Mouse (Mus musculus) G1E (cell line): ENCODE data around the gene Rab3il1. TPM values are rescaled to one million over a fixed set of nuclear protein-coding genes. Genes with fewer than 3 reads are reported as not detected.

ENCODE experiments used
- ATAC-seq: 2 replicates; pipeline ENCODE4 v1.8.0; 2016; ENCODE audit warnings: mild to moderate bottlenecking; ENCODE audit not compliant: insufficient number of reproducible peaks, poor library complexity, low FRiP score, severe bottlenecking; ENCODE audit errors: extremely low read depth
- DNase-seq: peaks from one replicate; pipeline ENCODE4 v3.0.0; 2012; ENCODE audit warnings: low spot score
- H3K27me3 ChIP-seq: 2 replicates; pipeline ENCODE4 v1.6.1; 2012; ENCODE audit warnings: mild to moderate bottlenecking, low read length, inconsistent platforms; ENCODE audit not compliant: insufficient read depth
- H3K36me3 ChIP-seq: replicated peaks from 2 replicates; pipeline ENCODE3; 2012; ENCODE audit warnings: mild to moderate bottlenecking, inconsistent platforms
- H3K4me1 ChIP-seq: 2 replicates; pipeline ENCODE4 v1.6.1; 2012; ENCODE audit warnings: low read depth, low read length, inconsistent platforms, mixed read lengths; ENCODE audit not compliant: insufficient read depth
- H3K4me3 ChIP-seq: 2 replicates; pipeline ENCODE4 v1.5.1; 2012; ENCODE audit warnings: low read depth, mild to moderate bottlenecking, inconsistent platforms, low read length, moderate library complexity, mixed read lengths
- H3K9me3 ChIP-seq: replicated peaks from 2 replicates; pipeline ENCODE4 v1.6.1; 2012; ENCODE audit warnings: inconsistent platforms
- CTCF ChIP-seq: IDR thresholded peaks from 2 replicates; pipeline ENCODE4 v1.5.1; 2012; ENCODE audit warnings: low read depth, low read length, inconsistent platforms, mixed read lengths
- GATA1 ChIP-seq: IDR thresholded peaks from 2 replicates; pipeline ENCODE4 v1.6.1; 2012; ENCODE audit warnings: borderline replicate concordance, low read length, inconsistent platforms, mixed read lengths
- GATA2 ChIP-seq: IDR thresholded peaks from 2 replicates; pipeline ENCODE4 v1.6.1; 2012; ENCODE audit warnings: low read depth, low read length, inconsistent platforms, borderline replicate concordance
- POLR2AphosphoS5 ChIP-seq: IDR thresholded peaks from 2 replicates; pipeline ENCODE4 v1.6.1; 2012; ENCODE audit warnings: low read depth, low read length, inconsistent platforms; ENCODE audit not compliant: insufficient replicate concordance
- TAL1 ChIP-seq: conservative IDR thresholded peaks from 2 replicates; pipeline ENCODE4 v1.6.1; 2012; ENCODE audit warnings: low read depth, low read length, inconsistent platforms, mixed read lengths
- polyA plus RNA-seq: library from polyadenylated mRNA; stranded (reverse); fragments of >175 nt; gene quantifications from 2 replicates; pipeline ENCODE4 v1.2.3, GENCODE M21; 2012
- total RNA-seq, 2 experiments: library from RNA; stranded (forward) in 1 of 2; stranded (reverse) in 1 of 2; fragments of 200-1000 nt in 1 of 2; fragments of >200 nt in 1 of 2; fragmentation: Nextera tagmentation in 1 of 2; gene quantifications; 2 replicates each; pipeline ENCODE4 v1.2.3; 2014 to 2017

Rab3il1 gene
- total and polyA plus RNA-seq, 3 experiments = 2.7 to 25.4 (median 4.2) TPM

GRCm38 (mm10) chr19:10057486-10058351 lies 56.2 kb downstream of the Rab3il1 start:
- peaks cover 88% of the 10 kb centered on the region for H3K4me1 ChIP-seq

GRCm38 (mm10) chr19:10058352-10058825 lies 56.9 kb downstream of the Rab3il1 start:
- ATAC-seq (no peak), DNase-seq (no peak)
- H3K36me3 ChIP-seq = peaks cover 96% of the 10 kb centered on the region
- H3K9me3 ChIP-seq = no peaks in the 10 kb centered on the region
- no peak for TF ChIP-seq GATA2
- no peak for TF ChIP-seq POLR2AphosphoS5
- TF ChIP-seq GATA1 = no peak
- TF ChIP-seq CTCF = no peak
- no peak for TF ChIP-seq TAL1
- peaks cover 91% of the 10 kb centered on the region for H3K4me1 ChIP-seq
- H3K27me3 ChIP-seq = no peaks in the 10 kb centered on the region
- no peak overlapping the region for H3K4me3 ChIP-seq

More at GRCm38 (mm10) chr19:10057486-10058351, 56.2 kb downstream of the Rab3il1 start:
- H3K9me3 ChIP-seq = no peaks in the 10 kb centered on the region
- no peak overlapping the region for H3K4me3 ChIP-seq
- no peak for ATAC-seq
- TF ChIP-seq CTCF (no peak), POLR2AphosphoS5 (no peak), GATA1 (no peak), GATA2 (no peak)
- DNase-seq = no peak
- H3K36me3 ChIP-seq = peaks cover 96% of the 10 kb centered on the region
- H3K27me3 ChIP-seq = no peaks in the 10 kb centered on the region

GRCm38 (mm10) chr19:10058876-10059427 lies 57.5 kb downstream of the Rab3il1 start:
- H3K4me1 ChIP-seq = peaks cover 91% of the 10 kb centered on the region
- H3K4me3 ChIP-seq = no peak overlapping the region
- H3K36me3 ChIP-seq = peaks cover 96% of the 10 kb centered on the region

GRCm38 (mm10) chr19:10059911-10060567 lies 58.6 kb downstream of the Rab3il1 start:
- H3K27me3 ChIP-seq = no peaks in the 10 kb centered on the region
- ATAC-seq (no peak; the same call in 1 of the 2 replicates), DNase-seq (peak; percentile 65)
- peaks cover 96% of the 10 kb centered on the region for H3K36me3 ChIP-seq
- H3K4me3 ChIP-seq = peak overlapping the region; percentile 28; the same call in 1 of the 2 replicates
- no peaks in the 10 kb centered on the region for H3K9me3 ChIP-seq
- TF ChIP-seq POLR2AphosphoS5 (peak; percentile 80; the same call in 1 of the 2 replicates), GATA2 (no peak), TAL1 (peak; percentile 43; the same call in 1 of the 2 replicates), GATA1 (no peak), CTCF (peak; percentile 87)
- H3K4me1 ChIP-seq = peaks cover 92% of the 10 kb centered on the region

More at GRCm38 (mm10) chr19:10058876-10059427, 57.5 kb downstream of the Rab3il1 start:
- ATAC-seq (no peak), DNase-seq (no peak)
- 0 out of 2 replicates have a peak, but pooled peaks have one; percentile 68 for TF ChIP-seq POLR2AphosphoS5
- no peak for TF ChIP-seq TAL1
- Histone ChIP-seq H3K27me3 (no peaks in the 10 kb centered on the region), H3K9me3 (no peaks in the 10 kb centered on the region)

- H3K36me3 ChIP-seq = peaks cover 96% of the 10 kb centered on the region
- ATAC-seq = peak; percentile 36
- H3K4me3 ChIP-seq = peak overlapping the region; percentile 25; the same call in 1 of the 2 replicates
- peaks cover 93% of the 10 kb centered on the region for H3K4me1 ChIP-seq
- no peaks in the 10 kb centered on the region for H3K9me3 ChIP-seq
- DNase-seq = peak; percentile 50
- no peaks in the 10 kb centered on the region for H3K27me3 ChIP-seq
- TF ChIP-seq CTCF = no peak
- TF ChIP-seq TAL1 = peak; percentile 72
Observed at GRCm38 (mm10) chr19:10060783-10061590, 59.5 kb downstream of the Rab3il1 start.
